Mouse (Mus musculus) macrophage (primary cell): ENCODE data around the gene Mylk. TPM values are rescaled to one million over a fixed set of nuclear protein-coding genes. Genes with fewer than 3 reads are reported as not detected.

Experiments
- H3K27ac ChIP-seq: fragments of 350-480 bp; formaldehyde crosslinking; 2 replicates; pipeline ENCODE4 v1.9.0; 2021
- H3K36me3 ChIP-seq: fragments of 350-480 bp; formaldehyde crosslinking; 2 replicates; pipeline ENCODE4 v1.9.0; 2021; ENCODE audit errors: inconsistent target
- H3K4me3 ChIP-seq: fragments of 350-480 bp; formaldehyde crosslinking; 2 replicates; pipeline ENCODE4 v1.9.0; 2021; ENCODE audit errors: inconsistent target
- H3K79me2 ChIP-seq: fragments of 350-480 bp; formaldehyde crosslinking; 2 replicates; pipeline ENCODE4 v1.9.0; 2021; ENCODE audit errors: inconsistent target
- whole genome bisulfite sequencing: methylation state at CpG from one replicate; pipeline ENCODE4 v1.1.7; 2026; ENCODE audit warnings: inconsistent platforms; ENCODE audit not compliant: missing documents; 5-methylcytosine and 5-hydroxymethylcytosine counted together
- polyA plus RNA-seq: library from polyadenylated mRNA; stranded (reverse); fragments of 250-400 nt; gene quantifications from 3 replicates; pipeline ENCODE4 v1.2.4, GENCODE M21; 2018; ENCODE audit warnings: inconsistent platforms

Gene Mylk
- polyA plus RNA-seq, 1 experiment from 2014 or later = 0.22 TPM

GRCm38 (mm10) chr16:34975544-34975943 lies 230.5 kb downstream of the Mylk start:
- Histone ChIP-seq H3K79me2 (no peaks in the 10 kb centered on the region), H3K36me3 (no peaks in the 10 kb centered on the region), H3K27ac (no peak overlapping the region), H3K4me3 (no peak overlapping the region)
- 42% methylated on average over 2 of the region's 2 CpGs for WGBS

- H3K36me3 ChIP-seq = no peaks in the 10 kb centered on the region
- H3K4me3 ChIP-seq = no peak overlapping the region
- H3K27ac ChIP-seq = no peak overlapping the region
- 95% methylated on average over 13 of the region's 13 CpGs for WGBS
- no peaks in the 10 kb centered on the region for H3K79me2 ChIP-seq
Observed at GRCm38 (mm10) chr16:34976630-34977029, 231.6 kb downstream of the Mylk start.

- WGBS = 91% methylated on average over 7 of the region's 7 CpGs
- Histone ChIP-seq H3K36me3 (no peaks in the 10 kb centered on the region), H3K4me3 (no peak overlapping the region)
Observed at GRCm38 (mm10) chr16:34978018-34978417, 233.0 kb downstream of the Mylk start.

GRCm38 (mm10) chr16:34981009-34981408 lies 236.0 kb downstream of the Mylk start:
- H3K27ac ChIP-seq = no peak overlapping the region
- no peaks in the 10 kb centered on the region for H3K79me2 ChIP-seq
- no peaks in the 10 kb centered on the region for H3K36me3 ChIP-seq
- H3K4me3 ChIP-seq = no peak overlapping the region
- WGBS = 99% methylated on average over 7 of the region's 7 CpGs

More at GRCm38 (mm10) chr16:34978018-34978417, 233.0 kb downstream of the Mylk start:
- Histone ChIP-seq H3K79me2 (no peaks in the 10 kb centered on the region), H3K27ac (no peak overlapping the region)

- no peaks in the 10 kb centered on the region for H3K36me3 ChIP-seq
- 88% methylated on average over 11 of the region's 11 CpGs for WGBS
- no peaks in the 10 kb centered on the region for H3K79me2 ChIP-seq
- no peak overlapping the region for H3K4me3 ChIP-seq
- no peak overlapping the region for H3K27ac ChIP-seq
Observed at GRCm38 (mm10) chr16:34984203-34985030, 239.4 kb downstream of the Mylk start.

GRCm38 (mm10) chr16:34985031-34985346 lies 240.0 kb downstream of the Mylk start:
- H3K36me3 ChIP-seq = no peaks in the 10 kb centered on the region
- no peak overlapping the region for H3K27ac ChIP-seq
- 89% methylated on average over 2 of the region's 2 CpGs for WGBS
- H3K4me3 ChIP-seq = no peak overlapping the region
- no peaks in the 10 kb centered on the region for H3K79me2 ChIP-seq

- WGBS = 88% methylated on average over 12 of the region's 13 CpGs
- no peaks in the 10 kb centered on the region for H3K36me3 ChIP-seq
Observed at GRCm38 (mm10) chr16:34986211-34986825, 241.3 kb downstream of the Mylk start.

GRCm38 (mm10) chr16:34991365-34991764 lies 246.4 kb downstream of the Mylk start:
- no peak overlapping the region for H3K4me3 ChIP-seq
- H3K36me3 ChIP-seq = no peaks in the 10 kb centered on the region
- WGBS = 98% methylated on average over 3 of the region's 3 CpGs
- H3K27ac ChIP-seq = no peak overlapping the region
- no peaks in the 10 kb centered on the region for H3K79me2 ChIP-seq

More at GRCm38 (mm10) chr16:34986211-34986825, 241.3 kb downstream of the Mylk start:
- Histone ChIP-seq H3K79me2 (no peaks in the 10 kb centered on the region), H3K27ac (no peak overlapping the region), H3K4me3 (no peak overlapping the region)

GRCm38 (mm10) chr16:34992854-34993253 lies 247.8 kb downstream of the Mylk start:
- no peaks in the 10 kb centered on the region for H3K79me2 ChIP-seq
- no peaks in the 10 kb centered on the region for H3K36me3 ChIP-seq
- H3K4me3 ChIP-seq = no peak overlapping the region
- no peak overlapping the region for H3K27ac ChIP-seq
- 96% methylated on average over 5 of the region's 5 CpGs for WGBS

- 91% methylated on average over 10 of the region's 10 CpGs for WGBS
- H3K27ac ChIP-seq = no peak overlapping the region
- no peaks in the 10 kb centered on the region for H3K79me2 ChIP-seq
- no peaks in the 10 kb centered on the region for H3K36me3 ChIP-seq
- no peak overlapping the region for H3K4me3 ChIP-seq
Observed at GRCm38 (mm10) chr16:34993694-34994330, 248.8 kb downstream of the Mylk start.

GRCm38 (mm10) chr16:34994641-34995141 lies 249.7 kb downstream of the Mylk start:
- Histone ChIP-seq H3K79me2 (no peaks in the 10 kb centered on the region), H3K4me3 (no peak overlapping the region), H3K36me3 (no peaks in the 10 kb centered on the region), H3K27ac (no peak overlapping the region)
- WGBS = 98% methylated on average over 9 of the region's 9 CpGs

- no peak overlapping the region for H3K4me3 ChIP-seq
- H3K79me2 ChIP-seq = no peaks in the 10 kb centered on the region
- no peaks in the 10 kb centered on the region for H3K36me3 ChIP-seq
- WGBS = 20% methylated on average over 5 of the region's 5 CpGs
- no peak overlapping the region for H3K27ac ChIP-seq
Observed at GRCm38 (mm10) chr16:34996133-34996532, 251.1 kb downstream of the Mylk start.

- H3K79me2 ChIP-seq = no peaks in the 10 kb centered on the region
- no peak overlapping the region for H3K4me3 ChIP-seq
- 96% methylated on average over 4 of the region's 4 CpGs for WGBS
- no peaks in the 10 kb centered on the region for H3K36me3 ChIP-seq
- no peak overlapping the region for H3K27ac ChIP-seq
Observed at GRCm38 (mm10) chr16:34997052-34997451, 252.0 kb downstream of the Mylk start.

- H3K27ac ChIP-seq = no peak overlapping the region
- H3K79me2 ChIP-seq = no peaks in the 10 kb centered on the region
- no peak overlapping the region for H3K4me3 ChIP-seq
- WGBS = 90% methylated on average over 10 of the region's 10 CpGs
- no peaks in the 10 kb centered on the region for H3K36me3 ChIP-seq
Observed at GRCm38 (mm10) chr16:34997576-34997975, 252.6 kb downstream of the Mylk start.

- Histone ChIP-seq H3K27ac (no peak overlapping the region), H3K79me2 (no peaks in the 10 kb centered on the region), H3K4me3 (no peak overlapping the region), H3K36me3 (no peaks in the 10 kb centered on the region)
- 93% methylated on average over 3 of the region's 3 CpGs for WGBS
Observed at GRCm38 (mm10) chr16:34999016-34999415, 254.0 kb downstream of the Mylk start.
